Mouse (Mus musculus) liver, embryonic 13.5 days (tissue): Measurements from ENCODE around the gene Cmtr2. TPM values are rescaled to one million over a fixed set of nuclear protein-coding genes. Genes with fewer than 3 reads are reported as not detected.

Experiments used
- ATAC-seq: fragments of 200-750 bp; cut with Nextera tagmentation; 2 replicates; pipeline ENCODE4 v1.8.0; 2017; ENCODE audit warnings: low read depth, mild to moderate bottlenecking, moderate number of reproducible peaks, moderate library complexity
- DNase-seq: peaks from one replicate; pipeline ENCODE4 v3.0.0; 2022
- H3K27ac ChIP-seq: fragments of 300-500 bp; sonication (generic); 2 replicates; pipeline ENCODE4 v1.5.1; 2015; ENCODE audit warnings: moderate library complexity, mild to moderate bottlenecking, inconsistent platforms
- H3K27me3 ChIP-seq: fragments of 300-500 bp; sonication (generic); 2 replicates; pipeline ENCODE4 v1.6.1; 2015; ENCODE audit warnings: mild to moderate bottlenecking, inconsistent platforms
- H3K36me3 ChIP-seq: fragments of 300-500 bp; sonication (generic); 2 replicates; pipeline ENCODE4 v1.6.1; 2015; ENCODE audit warnings: mild to moderate bottlenecking, inconsistent platforms
- H3K4me1 ChIP-seq: fragments of 300-500 bp; sonication (generic); replicated peaks from 2 replicates; pipeline ENCODE4 v1.6.1; 2015; ENCODE audit warnings: inconsistent platforms
- H3K4me2 ChIP-seq: fragments of 300-500 bp; sonication (generic); 2 replicates; pipeline ENCODE4 v1.6.1; 2015; ENCODE audit warnings: inconsistent platforms, mild to moderate bottlenecking, moderate library complexity
- H3K4me3 ChIP-seq: fragments of 300-500 bp; sonication (generic); replicated peaks from 2 replicates; pipeline ENCODE4 v1.5.1; 2015; ENCODE audit warnings: mild to moderate bottlenecking, inconsistent platforms
- H3K9ac ChIP-seq: fragments of 300-500 bp; sonication (generic); 2 replicates; pipeline ENCODE4 v1.6.1; 2015; ENCODE audit warnings: mild to moderate bottlenecking, inconsistent platforms
- H3K9me3 ChIP-seq: fragments of 300-500 bp; sonication (generic); replicated peaks from 2 replicates; pipeline ENCODE4 v1.6.1; 2016; ENCODE audit warnings: inconsistent platforms
- WGBS: fragments of 180-500 bp; shearing (Covaris S2); methylation state at CpG from one replicate; pipeline ENCODE4 v1.1.7; 2015; ENCODE audit not compliant: insufficient replicate concordance; 5-methylcytosine and 5-hydroxymethylcytosine counted together
- polyA plus RNA-seq: library from polyadenylated mRNA; unstranded; fragments of >200 nt; fragmentation: Nextera tagmentation; extraction: Ambion mirVana; gene quantifications from 2 replicates; pipeline ENCODE4 v1.2.1, GENCODE M21; 2015

Cmtr2 gene
- polyA plus RNA-seq, 1 experiment from 2014 or later, result 4.4 TPM

DNA sequence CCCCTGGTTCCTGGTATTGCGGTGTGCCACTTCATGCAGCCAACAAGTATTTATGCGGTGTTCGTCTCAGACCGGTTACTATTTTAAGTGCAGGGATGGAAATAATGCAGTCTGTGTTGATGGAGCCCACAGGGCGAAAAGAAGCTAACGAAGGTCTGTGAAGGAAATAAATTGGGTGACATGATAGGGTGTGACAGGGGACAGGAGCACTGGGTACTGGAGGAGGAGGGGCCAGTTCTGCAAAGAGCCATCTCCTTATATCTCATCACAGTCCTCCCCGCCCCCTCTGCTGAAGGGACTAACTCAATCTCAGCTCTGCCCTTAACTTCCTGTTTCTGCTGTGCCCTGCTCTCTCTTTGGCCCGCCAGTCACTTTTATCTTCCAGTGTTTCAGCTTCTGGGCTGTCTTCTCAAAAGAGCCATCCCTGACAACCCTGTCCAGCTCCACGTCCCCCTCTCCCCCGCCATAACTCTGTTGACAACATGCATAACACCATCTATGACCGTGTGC, 50.4 kb downstream of the Cmtr2 start:
- peaks cover 3% of the 10 kb centered on the region; the same call in 1 of the 2 replicates for H3K27me3 ChIP-seq
- H3K4me2 ChIP-seq, result no peak overlapping the region
- H3K27ac ChIP-seq, result no peak overlapping the region
- no peaks in the 10 kb centered on the region for H3K9me3 ChIP-seq
- H3K36me3 ChIP-seq, result no peaks in the 10 kb centered on the region
- H3K9ac ChIP-seq, result no peak overlapping the region
- no peak for ATAC-seq
- DNase-seq, result no peak
- no peak overlapping the region for H3K4me3 ChIP-seq
- WGBS, result 44% methylated on average over 11 of the region's 11 CpGs
- H3K4me1 ChIP-seq, result no peaks in the 10 kb centered on the region

DNA sequence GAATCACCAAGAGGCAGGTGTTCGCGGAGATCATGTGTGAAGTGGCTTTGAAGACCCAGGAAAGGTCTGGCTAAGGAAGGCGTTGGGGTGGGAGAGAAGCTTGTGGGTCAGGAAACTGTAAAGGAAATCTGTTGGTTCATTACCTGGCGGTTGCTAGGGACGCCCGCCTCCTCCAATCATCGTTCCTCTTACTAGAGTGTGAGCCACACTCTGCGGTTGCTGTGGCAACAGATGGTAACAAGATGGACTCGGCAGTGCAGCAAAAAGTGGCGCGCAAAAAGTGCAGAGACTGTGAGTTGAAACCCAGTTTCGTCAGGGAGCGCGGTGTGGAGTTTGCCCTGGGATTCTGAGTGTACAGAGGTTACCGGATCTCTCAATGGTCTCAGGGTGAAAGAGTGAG, 51.3 kb downstream of the Cmtr2 start, which contains the start of gene Hydin:
Gene Hydin, plus strand, starts transcription at position 237 of the 400 bp plus-strand sequence.
- WGBS, result under 1% methylated on average over 15 of the region's 15 CpGs
- ATAC-seq (peak; percentile 58; the same call in 1 of the 2 replicates), DNase-seq (peak; percentile 2)
- Histone ChIP-seq H3K4me3 (peak within 1 kb of the TSS; percentile 32), H3K9me3 (no peaks in the 10 kb centered on the region), H3K27ac (no peak within 1 kb of the TSS), H3K9ac (no peak within 1 kb of the TSS), H3K4me2 (peak within 1 kb of the TSS; percentile 53), H3K27me3 (peaks cover 3% of the 10 kb centered on the region; the same call in 1 of the 2 replicates), H3K4me1 (no peaks in the 10 kb centered on the region), H3K36me3 (no peaks in the 10 kb centered on the region)

GRCm38 (mm10) chr8:110267268-110267667, 51.8 kb downstream of the Cmtr2 start:
- H3K27me3 ChIP-seq, result peaks cover 3% of the 10 kb centered on the region; the same call in 1 of the 2 replicates
- no peaks in the 10 kb centered on the region for H3K36me3 ChIP-seq
- DNase-seq, result no peak
- peak overlapping the region; percentile 32 for H3K4me3 ChIP-seq
- WGBS, result 14% methylated on average over 12 of the region's 12 CpGs
- no peak overlapping the region for H3K27ac ChIP-seq
- no peaks in the 10 kb centered on the region for H3K4me1 ChIP-seq
- H3K9ac ChIP-seq, result no peak overlapping the region
- peak overlapping the region; percentile 53 for H3K4me2 ChIP-seq
- H3K9me3 ChIP-seq, result no peaks in the 10 kb centered on the region
- no peak for ATAC-seq

- DNase-seq, result no peak
- Histone ChIP-seq H3K9ac (no peak overlapping the region), H3K27me3 (peaks cover 3% of the 10 kb centered on the region; the same call in 1 of the 2 replicates), H3K36me3 (no peaks in the 10 kb centered on the region), H3K4me2 (no peak overlapping the region), H3K27ac (no peak overlapping the region), H3K9me3 (no peaks in the 10 kb centered on the region), H3K4me3 (no peak overlapping the region), H3K4me1 (no peaks in the 10 kb centered on the region)
- ATAC-seq, result no peak
- 64% methylated on average over 4 of the region's 4 CpGs for WGBS
Measured at GRCm38 (mm10) chr8:110270659-110271058, 55.2 kb downstream of the Cmtr2 start.

- no peak for DNase-seq
- Histone ChIP-seq H3K36me3 (no peaks in the 10 kb centered on the region), H3K9me3 (no peaks in the 10 kb centered on the region), H3K27me3 (no peaks in the 10 kb centered on the region), H3K4me2 (no peak overlapping the region), H3K4me3 (no peak overlapping the region), H3K9ac (no peak overlapping the region), H3K4me1 (no peaks in the 10 kb centered on the region), H3K27ac (no peak overlapping the region)
- ATAC-seq, result no peak
- WGBS, result 46% methylated on average over 2 of the region's 2 CpGs
Measured at GRCm38 (mm10) chr8:110273394-110273793, 57.9 kb downstream of the Cmtr2 start.

Other genes starting within 250 kb of the Cmtr2 start
- gene Tat, start 225.2 kb upstream of the Cmtr2 start, polyA plus RNA-seq, result 0.16 and 0.20 TPM in 2 replicates
- not detected in 2 replicates for gene Chst4, start 175.9 kb upstream of the Cmtr2 start, polyA plus RNA-seq
- gene Zfp612, start 135.9 kb upstream of the Cmtr2 start, polyA plus RNA-seq, result 0.90 and 0.92 TPM in 2 replicates
- gene Gm21964, start 114.5 kb upstream of the Cmtr2 start, polyA plus RNA-seq, result not detected in 2 replicates
- not detected in 2 replicates for gene Gm17720, start 112.9 kb upstream of the Cmtr2 start, polyA plus RNA-seq
- not detected in 2 replicates for gene Calb2, start 47.5 kb upstream of the Cmtr2 start, polyA plus RNA-seq
- gene Hydin, start 51.3 kb downstream of the Cmtr2 start, polyA plus RNA-seq, result 0.06 TPM in 2 replicates